Mouse (Mus musculus): ENCODE measurements around the gene E030018B13Rik.

GRCm38 (mm10) chr7:63940321-63940720 lies 23.7 kb downstream of the E030018B13Rik start:
- TF ChIP-seq CTCF (IDR thresholded peaks at IDR 0.05; ENCODE audit: extremely low read depth, insufficient read length, insufficient replicate concordance, low read depth, low read length) (no peak), POLR2A (IDR thresholded peaks at IDR 0.05; ENCODE audit: low read depth, low read length) (no peak)
